Mouse (Mus musculus): ENCODE results near the gene Ski. TPM values are rescaled to one million over a fixed set of nuclear protein-coding genes. Genes with fewer than 3 reads are reported as not detected.
A peak's percentile ranks its signal among the peaks of the same experiment; 100 is the strongest.
"Not testable (repeated sequence)": the region's sequence is repeated elsewhere in the genome, so short reads cannot be mapped to it uniquely, and the experiment has no call there.

Gene Ski
- total and polyA plus RNA-seq, 2 experiments from 2014 or later, result 9.3 to 53.2 TPM

- not testable (repeated sequence) for H3K4me3 ChIP-seq (ENCODE audit: low read depth, low read length); H3K4me1 ChIP-seq (ENCODE audit: control insufficient read depth, insufficient read depth); H3K27ac ChIP-seq (ENCODE audit: low read depth); DNase-seq (ENCODE audit: low spot score); H3K9me3 ChIP-seq (replicated peaks; ENCODE audit: control insufficient read depth, low read length); H3K27me3 ChIP-seq (ENCODE audit: control insufficient read depth, insufficient read depth, low read length); H3K9ac ChIP-seq (replicated peaks; ENCODE audit: low read depth, low read length); ATAC-seq (ENCODE audit: insufficient read depth, low read depth); H3K4me2 ChIP-seq (ENCODE audit: low read depth, low read length); H3K36me3 ChIP-seq (replicated peaks; ENCODE audit: control insufficient read depth, insufficient read depth, low read length)
- WGBS, result 95% methylated on average over 3 of the region's 3 CpGs
- peak; percentile 18; the same call in 1 of the 2 replicates for TF ChIP-seq CTCF (IDR thresholded peaks at IDR 0.05; ENCODE audit: low read depth)
These were observed 25.7 kb upstream of the Ski start for GRCm38 (mm10) chr4:155248054-155248453.

- Histone ChIP-seq H3K4me2 (ENCODE audit: low read depth, low read length) (no peak overlapping the region), H3K27me3 (ENCODE audit: control insufficient read depth, insufficient read depth, low read length) (no peaks in the 10 kb centered on the region), H3K9me3 (replicated peaks; ENCODE audit: control insufficient read depth, low read length) (no peaks in the 10 kb centered on the region), H3K27ac (ENCODE audit: low read depth) (no peak overlapping the region), H3K36me3 (replicated peaks; ENCODE audit: control insufficient read depth, insufficient read depth, low read length) (no peaks in the 10 kb centered on the region), H3K9ac (replicated peaks; ENCODE audit: low read depth, low read length) (no peak overlapping the region), H3K4me3 (ENCODE audit: low read depth, low read length) (no peak overlapping the region), H3K4me1 (ENCODE audit: control insufficient read depth, insufficient read depth) (0 out of 2 replicates have a peak, but pooled peaks cover 13% of the 10 kb centered on the region)
- ATAC-seq (ENCODE audit: insufficient read depth, low read depth) (no peak), DNase-seq (ENCODE audit: low spot score) (no peak)
- no peak for TF ChIP-seq EP300 (IDR thresholded peaks at IDR 0.05; ENCODE audit: low read depth)
- no peak for TF ChIP-seq CTCF (IDR thresholded peaks at IDR 0.05; ENCODE audit: low read depth)
- WGBS, result 72% methylated on average over 12 of the region's 12 CpGs
These were observed 24.3 kb upstream of the Ski start for GRCm38 (mm10) chr4:155246691-155247105.

GRCm38 (mm10) chr4:155245770-155246492 is 23.5 kb upstream of the Ski start:
- TF ChIP-seq EP300 (IDR thresholded peaks at IDR 0.05; ENCODE audit: low read depth) (no peak), CTCF (IDR thresholded peaks at IDR 0.05; ENCODE audit: low read depth) (no peak)
- H3K27ac ChIP-seq (ENCODE audit: low read depth), result no peak overlapping the region
- DNase-seq (ENCODE audit: low spot score) (no peak), ATAC-seq (ENCODE audit: insufficient read depth, low read depth) (no peak)
- H3K4me1 ChIP-seq (ENCODE audit: control insufficient read depth, insufficient read depth), result peaks cover 14% of the 10 kb centered on the region
- no peak overlapping the region for H3K4me2 ChIP-seq (ENCODE audit: low read depth, low read length)
- H3K4me3 ChIP-seq (ENCODE audit: low read depth, low read length), result no peak overlapping the region
- no peak overlapping the region for H3K9ac ChIP-seq (replicated peaks; ENCODE audit: low read depth, low read length)
- no peaks in the 10 kb centered on the region for H3K9me3 ChIP-seq (replicated peaks; ENCODE audit: control insufficient read depth, low read length)
- H3K36me3 ChIP-seq (replicated peaks; ENCODE audit: control insufficient read depth, insufficient read depth, low read length), result no peaks in the 10 kb centered on the region
- no peaks in the 10 kb centered on the region for H3K27me3 ChIP-seq (ENCODE audit: control insufficient read depth, insufficient read depth, low read length)
- 57% methylated on average over 6 of the region's 6 CpGs for WGBS

GRCm38 (mm10) chr4:155243233-155243632 is 20.8 kb upstream of the Ski start:
- Histone ChIP-seq H3K27ac (ENCODE audit: low read depth) (no peak overlapping the region), H3K9ac (replicated peaks; ENCODE audit: low read depth, low read length) (no peak overlapping the region), H3K9me3 (replicated peaks; ENCODE audit: control insufficient read depth, low read length) (no peaks in the 10 kb centered on the region), H3K4me2 (ENCODE audit: low read depth, low read length) (no peak overlapping the region), H3K36me3 (replicated peaks; ENCODE audit: control insufficient read depth, insufficient read depth, low read length) (no peaks in the 10 kb centered on the region), H3K27me3 (ENCODE audit: control insufficient read depth, insufficient read depth, low read length) (no peaks in the 10 kb centered on the region), H3K4me3 (ENCODE audit: low read depth, low read length) (no peak overlapping the region), H3K4me1 (ENCODE audit: control insufficient read depth, insufficient read depth) (peaks cover 8% of the 10 kb centered on the region)
- ATAC-seq (ENCODE audit: insufficient read depth, low read depth) (no peak), DNase-seq (ENCODE audit: low spot score) (no peak)
- WGBS, result 82% methylated on average over 12 of the region's 12 CpGs
- TF ChIP-seq CTCF (IDR thresholded peaks at IDR 0.05; ENCODE audit: low read depth) (no peak), EP300 (IDR thresholded peaks at IDR 0.05; ENCODE audit: low read depth) (no peak)

- Histone ChIP-seq H3K9me3 (replicated peaks; ENCODE audit: control insufficient read depth, low read length) (no peaks in the 10 kb centered on the region), H3K4me3 (ENCODE audit: low read depth, low read length) (no peak overlapping the region), H3K9ac (replicated peaks; ENCODE audit: low read depth, low read length) (no peak overlapping the region), H3K36me3 (replicated peaks; ENCODE audit: control insufficient read depth, insufficient read depth, low read length) (no peaks in the 10 kb centered on the region), H3K27ac (ENCODE audit: low read depth) (no peak overlapping the region), H3K4me2 (ENCODE audit: low read depth, low read length) (no peak overlapping the region), H3K27me3 (ENCODE audit: control insufficient read depth, insufficient read depth, low read length) (no peaks in the 10 kb centered on the region), H3K4me1 (ENCODE audit: control insufficient read depth, insufficient read depth) (peaks cover 14% of the 10 kb centered on the region)
- TF ChIP-seq EP300 (IDR thresholded peaks at IDR 0.05; ENCODE audit: low read depth) (no peak), CTCF (IDR thresholded peaks at IDR 0.05; ENCODE audit: low read depth) (no peak)
- WGBS, result 85% methylated on average over 5 of the region's 5 CpGs
- DNase-seq (ENCODE audit: low spot score) (no peak), ATAC-seq (ENCODE audit: insufficient read depth, low read depth) (no peak)
These were observed 19.9 kb upstream of the Ski start for GRCm38 (mm10) chr4:155242292-155242691.

GRCm38 (mm10) chr4:155241789-155242188 is 19.4 kb upstream of the Ski start:
- peaks cover 16% of the 10 kb centered on the region for H3K4me1 ChIP-seq (ENCODE audit: control insufficient read depth, insufficient read depth)
- H3K9ac ChIP-seq (replicated peaks; ENCODE audit: low read depth, low read length), result no peak overlapping the region
- no peak overlapping the region for H3K4me2 ChIP-seq (ENCODE audit: low read depth, low read length)
- no peaks in the 10 kb centered on the region for H3K27me3 ChIP-seq (ENCODE audit: control insufficient read depth, insufficient read depth, low read length)
- H3K9me3 ChIP-seq (replicated peaks; ENCODE audit: control insufficient read depth, low read length), result no peaks in the 10 kb centered on the region
- no peak for TF ChIP-seq CTCF (IDR thresholded peaks at IDR 0.05; ENCODE audit: low read depth)
- no peak overlapping the region for H3K4me3 ChIP-seq (ENCODE audit: low read depth, low read length)
- H3K27ac ChIP-seq (ENCODE audit: low read depth), result no peak overlapping the region
- no peaks in the 10 kb centered on the region for H3K36me3 ChIP-seq (replicated peaks; ENCODE audit: control insufficient read depth, insufficient read depth, low read length)
- no peak for ATAC-seq (ENCODE audit: insufficient read depth, low read depth)
- DNase-seq (ENCODE audit: low spot score), result no peak
- WGBS, result 51% methylated on average over 9 of the region's 9 CpGs
